Mouse (Mus musculus) left cerebral cortex, adult 8-10 months (tissue): ENCODE measurements around the gene Sdcbp2. TPM values are rescaled to one million over a fixed set of nuclear protein-coding genes. Genes with fewer than 3 reads are reported as not detected.
A peak's percentile ranks its signal among the peaks of the same experiment; 100 is the strongest.

Source experiments
- DNase-seq, 2 experiments: peaks; one replicate each; pipeline ENCODE4 v3.0.0; 2022; ENCODE audit warnings: low spot score in 2 of 2
- total RNA-seq, 4 experiments: library from RNA; stranded (reverse); gene quantifications; 2 replicates each; pipeline ENCODE4 v1.2.4; 2022

The Sdcbp2 gene
- 1 to 10 TPM; 1.3 to 3.2 (median 2.4) TPM for total RNA-seq

DNA sequence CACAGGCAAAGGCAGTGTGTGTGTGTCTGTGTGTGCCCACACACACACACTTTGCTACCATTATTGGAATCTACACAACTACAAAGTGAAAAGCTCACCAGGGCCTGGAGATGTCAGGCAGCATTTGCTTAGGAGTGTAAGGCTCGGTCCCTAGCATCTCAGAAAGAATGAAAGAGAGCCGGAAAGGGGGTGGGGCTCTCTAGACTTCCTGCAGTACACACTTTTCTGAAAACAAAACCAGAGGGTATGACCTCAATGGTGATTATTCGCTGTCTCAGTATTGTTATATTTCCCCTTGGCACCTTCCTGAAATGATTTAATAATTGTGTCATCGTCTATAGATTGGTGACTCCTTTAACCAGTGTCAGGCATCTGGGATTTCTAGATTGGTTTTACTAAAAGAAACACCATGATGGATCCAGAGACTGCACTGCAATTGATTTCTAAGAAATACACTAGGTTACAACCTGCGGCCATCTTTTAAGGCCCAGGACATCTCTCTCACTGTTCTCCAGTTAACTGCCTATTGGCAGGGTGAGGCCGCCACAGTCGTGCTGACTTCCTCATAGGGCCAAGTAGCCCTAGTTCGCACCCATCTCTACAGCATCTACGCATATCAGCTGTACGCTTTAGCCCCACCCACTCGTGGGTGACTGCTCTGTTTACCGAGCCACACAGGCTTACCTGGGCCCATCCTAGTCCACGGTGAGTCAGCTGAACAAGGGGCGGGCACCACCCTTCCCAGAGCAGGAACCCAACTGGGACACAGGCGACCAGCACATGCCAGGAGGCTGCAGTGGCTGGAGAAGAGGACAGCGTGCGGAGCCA is at the start of gene Sdcbp2:
TSS of gene Sdcbp2 (plus strand) at position 750 of the 828 bp plus-strand sequence.
- no peak for DNase-seq

- no peak for DNase-seq
Observed at GRCm38 (mm10) chr2:151524324-151525041, 47.9 kb upstream of the Sdcbp2 start.

GRCm38 (mm10) chr2:151525520-151525919 is 46.9 kb upstream of the Sdcbp2 start:
- no peak for DNase-seq

DNA sequence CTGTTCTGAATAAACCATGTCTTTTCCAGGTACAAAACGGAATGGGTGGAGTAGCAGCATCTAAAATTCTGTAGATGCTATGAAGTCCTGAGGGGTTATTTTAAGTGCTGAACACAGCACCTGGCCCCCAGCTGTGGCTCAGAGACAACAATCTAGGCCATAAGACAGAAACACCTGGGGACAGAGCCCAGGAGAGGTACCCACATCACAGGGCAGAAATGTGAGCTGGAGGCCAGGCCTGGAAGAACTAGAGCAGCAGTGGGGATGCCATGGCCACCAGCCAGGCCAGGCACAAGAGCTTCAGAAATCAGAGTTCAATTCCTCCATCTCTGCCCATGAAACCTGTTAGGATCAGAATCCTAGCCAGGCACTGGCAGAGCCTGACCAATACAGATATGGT is 44.4 kb upstream of the Sdcbp2 start:
- DNase-seq = no peak

DNA sequence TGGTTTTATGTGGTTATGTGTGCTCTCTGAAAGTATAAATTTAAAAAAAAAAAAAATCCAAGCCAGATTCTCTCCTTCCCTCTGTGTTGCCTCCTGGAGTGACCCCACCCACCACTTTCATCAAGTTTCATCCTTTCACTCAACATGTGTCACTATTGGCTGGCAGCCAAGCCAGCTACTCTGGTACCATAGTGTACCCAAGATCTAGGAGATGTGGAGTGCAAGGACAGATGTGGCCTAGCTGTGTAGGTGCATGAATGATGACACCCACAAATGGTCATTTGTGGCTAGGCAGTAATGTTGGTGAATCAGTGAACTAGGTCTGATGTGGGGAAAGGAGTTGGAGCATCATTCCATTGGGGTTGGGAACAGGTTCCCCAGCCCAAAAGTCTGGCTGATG is 43.3 kb upstream of the Sdcbp2 start:
- DNase-seq = no peak

GRCm38 (mm10) chr2:151530378-151531230 is 41.8 kb upstream of the Sdcbp2 start:
- no peak for DNase-seq

- DNase-seq = no peak
Observed at GRCm38 (mm10) chr2:151533632-151534031, 38.8 kb upstream of the Sdcbp2 start.

DNA sequence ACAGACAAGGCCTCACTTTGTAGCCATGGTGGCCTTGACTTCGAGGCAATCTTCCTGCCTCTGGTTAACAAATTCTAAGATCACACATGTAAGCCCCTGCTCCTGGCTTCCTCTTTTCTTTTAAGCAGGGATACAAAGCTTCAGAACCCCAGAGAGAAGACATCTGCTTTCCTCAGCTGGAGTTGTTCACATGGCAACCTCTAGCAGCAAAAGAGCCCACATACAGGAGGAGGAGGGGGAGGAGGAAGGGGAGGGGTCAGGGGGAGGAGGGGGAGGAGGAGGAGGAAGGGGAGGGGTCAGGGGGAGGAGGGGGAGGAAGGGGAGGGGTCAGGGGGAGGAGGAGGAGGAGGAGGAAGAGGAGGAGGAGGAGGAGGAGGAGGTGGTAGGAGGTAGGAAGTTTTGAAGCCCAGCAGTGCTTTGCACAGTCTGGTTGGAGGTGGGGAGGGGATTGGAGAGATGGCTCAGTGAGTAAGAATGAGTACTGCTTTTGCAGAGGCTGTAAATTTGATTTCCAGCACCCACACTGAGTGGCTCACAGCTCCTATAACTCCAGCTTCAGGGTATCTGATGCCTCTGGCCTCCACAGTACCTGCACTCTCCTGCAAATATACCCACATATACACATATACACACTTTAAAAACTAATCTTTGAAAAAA is 36.3 kb upstream of the Sdcbp2 start:
- no peak for DNase-seq

DNA sequence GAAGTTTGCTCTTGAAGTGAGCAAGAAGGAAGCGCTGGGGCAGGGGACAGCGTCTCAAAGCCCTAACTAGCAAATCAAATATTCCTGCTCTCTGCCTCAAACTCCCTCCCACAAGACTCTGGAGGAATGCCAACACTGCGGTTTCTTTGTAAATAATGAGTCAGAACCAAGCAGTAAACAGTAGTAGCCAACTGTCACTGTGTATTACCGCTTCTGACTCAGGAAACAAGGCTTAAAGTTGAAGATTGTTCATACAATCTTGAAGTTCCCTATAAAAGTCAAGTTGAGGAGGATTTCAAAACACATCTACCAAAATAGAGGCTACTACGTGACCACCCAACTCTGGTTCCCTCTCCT is 35.8 kb upstream of the Sdcbp2 start:
- peak in 1 of 2 experiments; percentile 55 for DNase-seq

DNA sequence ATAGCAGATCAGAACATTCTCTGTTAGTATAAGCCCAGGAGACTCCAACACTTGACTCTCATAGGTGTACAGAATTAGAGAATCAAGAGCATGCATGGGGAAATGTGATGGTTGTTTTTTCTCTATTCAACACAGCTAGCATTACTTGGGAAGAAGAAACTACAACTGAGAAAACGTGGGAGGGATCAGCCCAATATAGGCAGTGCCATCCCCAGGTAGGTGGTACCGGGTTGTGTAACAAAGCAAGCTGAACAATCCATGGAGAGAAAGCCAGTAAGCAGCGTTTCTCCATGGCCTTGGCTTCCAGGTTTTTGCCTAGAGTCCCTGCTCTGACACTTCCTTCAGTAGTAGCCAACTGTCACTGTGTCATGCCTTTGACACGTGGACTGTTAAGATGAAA is 33.8 kb upstream of the Sdcbp2 start:
- DNase-seq = peak in 1 of 2 experiments; percentile 48

DNA sequence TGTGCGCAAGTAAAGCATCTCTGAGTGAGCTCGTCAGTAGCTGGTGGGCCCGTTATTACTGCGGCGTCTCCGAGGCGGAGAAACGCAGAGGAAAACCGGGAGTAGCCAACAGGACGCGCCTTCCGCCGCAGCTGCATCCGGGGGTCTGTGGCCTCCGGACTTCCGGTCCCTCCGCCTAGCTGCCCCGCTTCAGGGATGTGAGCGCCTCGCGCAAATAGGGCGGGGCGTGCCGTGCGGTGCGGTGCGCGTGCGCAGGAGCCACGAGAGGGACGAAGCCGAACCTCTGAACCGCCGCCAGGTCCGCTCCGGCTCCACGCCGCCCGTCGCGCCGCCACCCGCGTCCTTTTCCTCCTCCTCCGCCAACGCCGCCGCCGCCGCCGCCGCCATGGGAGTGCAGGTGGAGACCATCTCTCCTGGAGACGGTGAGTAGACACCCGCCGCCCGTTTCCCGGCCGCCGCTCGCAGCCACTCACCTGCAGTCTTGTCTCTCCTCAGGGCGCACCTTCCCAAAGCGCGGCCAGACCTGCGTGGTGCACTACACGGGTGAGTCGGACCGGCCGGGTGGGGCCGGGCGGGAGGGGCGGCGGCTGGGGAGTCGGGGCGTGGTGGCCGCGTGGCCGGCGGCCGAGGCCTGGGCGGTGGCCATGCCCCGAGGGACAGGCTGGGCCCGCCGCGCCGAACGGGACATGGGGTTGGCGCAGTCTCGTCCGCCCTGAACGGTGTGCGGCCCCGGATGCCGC is 29.9 kb upstream of the Sdcbp2 start, which contains the start of gene Fkbp1a:
TSS of gene Fkbp1a (plus strand) at position 161 of the 740 bp plus-strand sequence.
- DNase-seq = peak; percentile 93 to 96

- DNase-seq = peak in 1 of 2 experiments; percentile 50
Observed at GRCm38 (mm10) chr2:151543063-151543895, 29.1 kb upstream of the Sdcbp2 start.

DNA sequence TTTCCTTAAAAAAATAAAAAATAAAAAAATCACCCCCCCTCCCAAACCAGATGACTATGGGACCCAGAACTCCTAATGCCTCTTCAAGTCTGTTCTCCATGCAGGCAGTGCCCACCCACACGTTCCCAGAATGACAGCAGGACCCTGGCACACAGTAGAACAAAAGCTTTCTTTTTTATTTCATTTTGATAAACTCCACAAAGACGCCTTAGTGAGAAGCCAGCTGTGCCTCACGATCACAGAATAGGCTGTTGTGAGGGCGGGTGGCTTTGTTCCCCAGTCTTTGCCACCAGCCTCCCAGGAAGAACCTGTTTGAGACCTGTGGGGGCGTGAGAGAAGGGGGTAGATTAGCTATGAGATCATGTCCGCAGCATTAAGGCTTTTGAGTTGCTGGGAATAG is 27.7 kb upstream of the Sdcbp2 start:
- peak; percentile 34 to 51 for DNase-seq

- DNase-seq = no peak
Observed at GRCm38 (mm10) chr2:151546571-151546970, 25.9 kb upstream of the Sdcbp2 start.

DNA sequence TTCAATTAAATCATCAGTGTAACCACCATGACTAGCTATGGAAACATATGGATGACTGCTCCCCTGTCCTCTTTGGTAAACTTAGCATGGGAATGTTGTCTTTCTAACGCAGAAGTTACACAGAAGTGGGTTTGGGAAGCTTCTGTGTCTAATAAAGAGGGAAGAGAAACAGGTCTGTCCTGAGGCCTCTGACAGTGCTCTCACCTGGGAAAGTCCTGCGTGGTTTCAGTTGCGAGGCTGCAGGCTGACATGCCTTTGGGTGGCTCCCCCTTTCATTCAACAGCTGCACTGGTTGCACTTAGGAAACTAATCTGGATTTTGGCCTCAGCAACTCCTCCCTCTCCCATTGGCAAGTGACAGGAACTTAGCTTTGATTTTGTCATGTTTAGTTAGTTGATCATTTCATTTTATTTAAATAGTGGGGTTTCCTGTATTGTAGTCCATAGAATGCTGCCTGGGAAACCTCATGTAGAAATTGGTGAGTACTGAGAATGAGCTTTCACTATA is 22.8 kb upstream of the Sdcbp2 start:
- DNase-seq = no peak

DNA sequence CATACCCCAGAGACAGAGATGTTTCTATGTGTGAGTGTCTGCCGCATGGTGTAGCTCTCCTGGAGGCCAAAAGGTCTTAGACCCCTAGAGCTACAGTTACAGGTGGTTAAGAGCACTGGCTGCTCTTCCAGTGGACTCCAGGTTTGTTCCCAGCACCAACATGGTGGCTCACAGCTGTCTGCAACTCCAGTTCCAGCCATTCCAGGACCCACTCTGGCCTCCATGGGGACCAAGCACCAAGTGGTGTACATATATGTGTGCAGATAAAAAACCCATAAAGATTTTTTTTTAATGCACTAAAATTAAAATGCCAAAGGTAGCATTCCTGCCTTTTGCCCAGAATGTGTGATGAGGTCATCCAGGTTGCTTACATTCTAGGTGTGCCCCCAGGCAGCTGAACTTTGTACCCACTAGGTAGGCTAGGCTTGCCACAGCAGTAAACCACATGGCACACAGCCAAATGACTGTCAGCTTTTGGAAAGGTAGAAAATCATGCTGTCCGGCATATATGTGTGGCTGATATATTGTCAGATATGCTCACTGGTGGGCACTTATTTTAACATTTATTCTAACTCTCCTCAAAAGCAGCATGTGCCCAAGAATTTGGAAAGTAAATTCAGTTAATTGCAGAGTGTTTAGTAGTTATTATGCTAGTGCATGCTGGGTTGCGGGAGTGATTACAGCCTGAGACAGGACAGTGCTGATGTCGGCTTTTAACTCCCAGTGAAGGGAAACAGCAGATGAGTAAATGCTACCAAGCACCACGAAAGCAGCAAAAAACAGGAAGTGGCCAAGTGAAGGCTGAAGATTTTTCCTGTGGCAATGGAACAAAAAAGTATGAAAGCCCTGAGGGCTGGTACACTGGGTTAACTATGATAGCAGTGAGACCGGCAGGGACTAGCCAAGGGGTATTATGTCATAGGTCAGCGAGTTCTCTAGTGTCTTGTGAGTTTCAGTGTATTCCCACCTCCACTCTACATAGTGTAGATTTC is 9.2 kb upstream of the Sdcbp2 start:
- DNase-seq = no peak

GRCm38 (mm10) chr2:151564006-151564405 is 8.4 kb upstream of the Sdcbp2 start:
- DNase-seq = no peak

GRCm38 (mm10) chr2:151564986-151565385 is 7.4 kb upstream of the Sdcbp2 start:
- DNase-seq = no peak
